Mouse (Mus musculus) liver, postnatal 0 days (tissue): Measurements from ENCODE around the gene Yjefn3.

Experiments
- CTCF ChIP-seq: sonication (generic); IDR thresholded peaks from 2 replicates; pipeline ENCODE4 v1.5.1; 2016; ENCODE audit warnings: antibody characterized with exemption, low read depth
- EP300 ChIP-seq: IDR thresholded peaks from 2 replicates; pipeline ENCODE4 v1.6.1; 2016; ENCODE audit warnings: antibody characterized with exemption, low read depth, mild to moderate bottlenecking

DNA sequence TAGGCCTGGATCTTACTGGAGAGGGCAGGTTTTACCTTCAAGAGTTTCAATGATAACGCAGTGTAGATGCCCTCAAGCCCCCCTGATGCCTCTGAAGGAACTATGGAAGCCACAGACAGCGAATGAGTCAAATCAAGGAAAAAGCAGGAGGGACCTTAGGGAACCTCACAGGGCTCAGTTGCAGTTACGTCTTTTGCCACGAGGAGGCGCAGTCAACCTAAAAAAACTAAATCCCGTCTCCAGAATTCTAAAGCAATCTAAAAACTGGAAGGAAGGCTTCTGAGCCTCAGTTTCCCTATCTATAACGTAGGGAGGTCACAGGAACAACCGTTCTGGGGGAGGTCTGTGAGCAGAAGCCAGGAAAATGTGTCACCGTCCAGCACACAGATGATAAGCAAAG is 28.4 kb downstream of the Yjefn3 start:
- TF ChIP-seq EP300 (no peak), CTCF (peak; percentile 78)
